Mouse (Mus musculus) liver, embryonic 15.5 days (tissue): Measurements from ENCODE around the gene Rubcn. TPM values are rescaled to one million over a fixed set of nuclear protein-coding genes. Genes with fewer than 3 reads are reported as not detected.

Experiments
- ATAC-seq: fragments of 200-750 bp; cut with Nextera tagmentation; 2 replicates; pipeline ENCODE4 v1.8.0; 2017; ENCODE audit warnings: moderate number of reproducible peaks, mild to moderate bottlenecking, moderate library complexity; ENCODE audit not compliant: insufficient read depth
- H3K27ac ChIP-seq: fragments of 300-500 bp; sonication (generic); replicated peaks from 2 replicates; pipeline ENCODE4 v1.5.1; 2015; ENCODE audit warnings: mild to moderate bottlenecking, inconsistent platforms
- H3K27me3 ChIP-seq: fragments of 300-500 bp; sonication (generic); 2 replicates; pipeline ENCODE4 v1.6.1; 2015; ENCODE audit warnings: mild to moderate bottlenecking, inconsistent platforms
- H3K36me3 ChIP-seq: fragments of 300-500 bp; sonication (generic); replicated peaks from 2 replicates; pipeline ENCODE4 v1.6.1; 2015; ENCODE audit warnings: moderate library complexity, mild to moderate bottlenecking, inconsistent platforms
- H3K4me1 ChIP-seq: fragments of 300-500 bp; sonication (generic); replicated peaks from 2 replicates; pipeline ENCODE4 v1.6.1; 2015; ENCODE audit warnings: inconsistent platforms
- H3K4me2 ChIP-seq: fragments of 300-500 bp; sonication (generic); 2 replicates; pipeline ENCODE4 v1.6.1; 2015; ENCODE audit warnings: moderate library complexity, mild to moderate bottlenecking, inconsistent platforms
- H3K4me3 ChIP-seq: fragments of 300-500 bp; sonication (generic); replicated peaks from 2 replicates; pipeline ENCODE4 v1.5.1; 2015; ENCODE audit warnings: mild to moderate bottlenecking, inconsistent platforms
- H3K9ac ChIP-seq: fragments of 300-500 bp; sonication (generic); 2 replicates; pipeline ENCODE4 v1.6.1; 2015; ENCODE audit warnings: moderate library complexity, mild to moderate bottlenecking, inconsistent platforms
- H3K9me3 ChIP-seq: fragments of 300-500 bp; sonication (generic); replicated peaks from 2 replicates; pipeline ENCODE4 v1.6.1; 2016; ENCODE audit warnings: inconsistent platforms
- WGBS: fragments of 180-500 bp; shearing (Covaris S2); methylation state at CpG from one replicate; pipeline ENCODE4 v1.1.7; 2015; ENCODE audit warnings: mixed read lengths; ENCODE audit not compliant: insufficient replicate concordance; 5-methylcytosine and 5-hydroxymethylcytosine counted together
- polyA plus RNA-seq: library from polyadenylated mRNA; unstranded; fragments of >200 nt; fragmentation: Nextera tagmentation; extraction: Ambion mirVana; gene quantifications from 2 replicates; pipeline ENCODE4 v1.2.1, GENCODE M21; 2015

The Rubcn gene
- polyA plus RNA-seq, 1 experiment from 2014 or later, result 5.0 TPM

DNA sequence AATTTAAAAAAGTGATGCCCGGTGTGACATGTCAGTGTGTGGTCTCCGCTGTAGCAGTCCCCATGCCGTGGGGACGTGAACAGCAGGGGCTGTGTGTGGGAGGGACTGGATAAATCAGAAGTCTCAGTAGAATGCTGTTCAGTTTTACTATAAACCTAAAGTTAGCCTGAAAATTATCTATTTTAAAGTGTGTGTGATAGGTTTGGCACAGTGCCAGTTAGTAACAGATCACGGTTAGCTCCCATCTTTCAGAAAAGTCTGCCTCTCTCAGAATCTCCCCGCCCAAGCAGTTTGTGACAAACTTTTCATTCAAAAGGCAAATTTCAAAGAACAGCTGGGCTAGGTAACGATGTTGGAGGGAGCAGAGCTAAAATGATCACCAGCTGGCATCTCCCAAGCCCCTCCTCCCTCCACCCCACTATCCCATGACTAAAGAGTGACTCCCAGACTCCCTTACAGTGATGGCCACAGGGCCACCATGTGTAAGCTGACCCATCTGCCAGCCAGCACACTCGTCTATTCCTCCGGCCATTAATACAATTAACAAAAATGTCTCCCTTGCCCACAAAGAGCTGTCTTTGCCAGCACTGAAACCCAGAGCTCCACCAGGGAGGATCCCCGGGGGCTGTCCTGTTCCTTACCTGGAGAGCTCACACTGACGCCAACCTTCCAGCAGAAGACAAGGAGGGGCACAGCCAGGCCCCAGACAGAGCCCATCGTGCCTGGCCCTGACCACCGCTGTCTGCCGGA, 80.7 kb downstream of the Rubcn start:
- no peaks in the 10 kb centered on the region for H3K4me1 ChIP-seq
- H3K4me2 ChIP-seq, result no peak overlapping the region
- H3K27ac ChIP-seq, result no peak overlapping the region
- ATAC-seq, result no peak
- 63% methylated on average over 14 of the region's 14 CpGs for WGBS
- H3K9ac ChIP-seq, result no peak overlapping the region
- H3K27me3 ChIP-seq, result peaks cover 22% of the 10 kb centered on the region
- no peaks in the 10 kb centered on the region; the same call in 1 of the 2 replicates for H3K9me3 ChIP-seq
- H3K4me3 ChIP-seq, result no peak overlapping the region
- no peaks in the 10 kb centered on the region for H3K36me3 ChIP-seq

DNA sequence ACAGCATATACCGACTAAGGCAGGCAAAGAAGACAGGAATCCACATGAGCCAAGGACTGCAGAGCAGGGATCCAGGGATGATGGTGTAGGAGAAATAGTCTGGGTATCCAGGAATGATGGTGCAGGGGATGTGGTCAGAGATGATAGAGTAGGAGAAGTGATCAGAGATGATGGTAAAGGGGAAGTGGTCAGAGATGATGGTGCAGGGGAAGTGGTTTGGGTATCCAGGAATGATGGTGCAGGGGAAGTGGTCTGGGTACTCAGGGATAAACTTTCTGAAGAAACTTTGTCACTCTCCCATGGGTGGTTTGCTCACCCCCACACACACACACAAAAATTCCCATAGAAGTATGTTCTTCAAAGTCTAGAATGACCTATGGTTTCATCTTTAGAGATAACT, 82.4 kb downstream of the Rubcn start:
- Histone ChIP-seq H3K9ac (no peak overlapping the region), H3K27ac (no peak overlapping the region), H3K4me2 (no peak overlapping the region), H3K4me1 (no peaks in the 10 kb centered on the region), H3K9me3 (no peaks in the 10 kb centered on the region; the same call in 1 of the 2 replicates), H3K36me3 (no peaks in the 10 kb centered on the region), H3K4me3 (no peak overlapping the region), H3K27me3 (peaks cover 30% of the 10 kb centered on the region)
- ATAC-seq, result no peak
- 65% methylated on average over 1 of the region's 1 CpGs for WGBS

- Histone ChIP-seq H3K9ac (no peak overlapping the region), H3K4me1 (no peaks in the 10 kb centered on the region), H3K4me3 (no peak overlapping the region), H3K36me3 (no peaks in the 10 kb centered on the region), H3K27me3 (peaks cover 14% of the 10 kb centered on the region; the same call in 1 of the 2 replicates), H3K9me3 (no peaks in the 10 kb centered on the region), H3K27ac (no peak overlapping the region), H3K4me2 (no peak overlapping the region)
- ATAC-seq, result no peak
- WGBS, result 64% methylated on average over 5 of the region's 5 CpGs
Measured at GRCm38 (mm10) chr16:32790056-32790455, 87.5 kb downstream of the Rubcn start.

GRCm38 (mm10) chr16:32784840-32785239, 92.7 kb downstream of the Rubcn start:
- no peak for ATAC-seq
- no peak overlapping the region for H3K4me2 ChIP-seq
- H3K27ac ChIP-seq, result no peak overlapping the region
- no peaks in the 10 kb centered on the region for H3K9me3 ChIP-seq
- peaks cover 6% of the 10 kb centered on the region; the same call in 1 of the 2 replicates for H3K27me3 ChIP-seq
- no peak overlapping the region for H3K9ac ChIP-seq
- no peaks in the 10 kb centered on the region for H3K4me1 ChIP-seq
- no peaks in the 10 kb centered on the region for H3K36me3 ChIP-seq
- WGBS, result 76% methylated on average over 13 of the region's 13 CpGs
- H3K4me3 ChIP-seq, result no peak overlapping the region

DNA sequence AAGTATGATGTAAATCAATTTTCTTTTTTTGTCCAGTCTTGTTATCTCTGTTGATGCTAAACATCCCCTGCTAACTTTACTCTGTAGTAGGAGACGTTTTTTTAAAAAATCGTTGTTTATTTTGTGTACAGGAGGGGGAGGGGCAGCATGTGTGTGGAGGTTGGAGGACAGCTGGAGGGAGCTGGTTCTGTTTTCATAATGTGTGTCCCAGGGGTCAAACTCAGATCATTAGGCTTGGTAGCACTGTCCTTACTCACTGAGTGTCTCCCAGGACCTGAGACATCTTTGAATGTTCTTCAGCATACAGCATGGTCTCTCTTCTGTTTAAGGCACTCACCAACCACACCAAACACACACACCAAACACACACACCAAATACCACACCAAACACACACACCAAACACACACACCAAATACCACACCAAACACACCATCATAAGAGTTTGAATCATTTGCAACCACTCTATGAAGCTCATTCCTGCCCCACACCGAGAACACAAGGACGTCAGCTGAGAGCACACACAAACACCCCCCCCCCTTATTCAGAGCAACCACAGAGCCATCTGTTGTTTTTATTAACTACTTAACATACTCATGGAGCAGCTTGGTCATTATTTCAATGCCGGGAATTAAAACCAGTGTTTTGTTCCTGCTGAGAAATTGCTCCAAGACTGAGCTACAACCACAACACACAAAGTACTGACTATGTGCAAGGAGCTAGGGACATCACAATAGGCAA, 94.1 kb downstream of the Rubcn start:
- Histone ChIP-seq H3K4me2 (no peak overlapping the region), H3K4me1 (no peaks in the 10 kb centered on the region), H3K27ac (no peak overlapping the region), H3K27me3 (peaks cover 6% of the 10 kb centered on the region; the same call in 1 of the 2 replicates), H3K9ac (no peak overlapping the region), H3K36me3 (no peaks in the 10 kb centered on the region), H3K9me3 (no peaks in the 10 kb centered on the region), H3K4me3 (no peak overlapping the region)
- WGBS, result 44% methylated on average over 5 of the region's 5 CpGs
- no peak for ATAC-seq

GRCm38 (mm10) chr16:32778956-32779355, 98.6 kb downstream of the Rubcn start:
- Histone ChIP-seq H3K9ac (no peak overlapping the region), H3K4me1 (no peaks in the 10 kb centered on the region), H3K27me3 (peaks cover 20% of the 10 kb centered on the region), H3K4me2 (no peak overlapping the region), H3K36me3 (no peaks in the 10 kb centered on the region), H3K27ac (no peak overlapping the region), H3K9me3 (no peaks in the 10 kb centered on the region), H3K4me3 (no peak overlapping the region)
- no peak for ATAC-seq
- 40% methylated on average over 8 of the region's 8 CpGs for WGBS

GRCm38 (mm10) chr16:32776676-32777075, 100.9 kb downstream of the Rubcn start:
- no peaks in the 10 kb centered on the region for H3K4me1 ChIP-seq
- no peak overlapping the region for H3K4me3 ChIP-seq
- no peaks in the 10 kb centered on the region for H3K9me3 ChIP-seq
- H3K9ac ChIP-seq, result no peak overlapping the region
- ATAC-seq, result no peak
- no peaks in the 10 kb centered on the region for H3K36me3 ChIP-seq
- H3K4me2 ChIP-seq, result no peak overlapping the region
- peaks cover 20% of the 10 kb centered on the region for H3K27me3 ChIP-seq
- no peak overlapping the region for H3K27ac ChIP-seq
- WGBS, result 35% methylated on average over 10 of the region's 10 CpGs

Other genes with a start within 250 kb of the Rubcn start
- gene Tnk2, start 233.9 kb downstream of the Rubcn start, polyA plus RNA-seq, result 4.5 and 4.7 TPM in 2 replicates
- 0.67 and 0.77 TPM in 2 replicates for gene Muc4, start 141.9 kb downstream of the Rubcn start, polyA plus RNA-seq
- 0.10 TPM in 1 of 2 replicates, not detected in the other for gene Muc20, start 80.3 kb downstream of the Rubcn start, polyA plus RNA-seq
- gene Smbd1, start 67.3 kb downstream of the Rubcn start, polyA plus RNA-seq, result 0.18 TPM in 1 of 2 replicates, not detected in the other
- gene Fyttd1, start 266 bp downstream of the Rubcn start, polyA plus RNA-seq, result 21.0 and 26.8 TPM in 2 replicates
- gene Lrch3, start 36.3 kb upstream of the Rubcn start, polyA plus RNA-seq, result 5.7 and 6.2 TPM in 2 replicates
- 0.73 and 0.94 TPM in 2 replicates for gene Iqcg, start 178.5 kb upstream of the Rubcn start, polyA plus RNA-seq
- gene Rpl35a, start 178.7 kb upstream of the Rubcn start, polyA plus RNA-seq, result 445 and 520 TPM in 2 replicates
- 0.63 and 0.77 TPM in 2 replicates for gene Lmln, start 184.8 kb upstream of the Rubcn start, polyA plus RNA-seq